Mouse (Mus musculus) megakaryocyte, embryonic 14.5 days (primary cell): ENCODE measurements around the gene AI481877.

Source experiments
- FLI1 ChIP-seq: IDR thresholded peaks from 2 replicates; pipeline ENCODE4 v1.6.1; 2012; ENCODE audit warnings: low read length, inconsistent platforms, mixed read lengths
- GATA1 ChIP-seq: IDR thresholded peaks from 3 replicates; pipeline ENCODE4 v1.6.1; 2012; ENCODE audit warnings: mixed read lengths, low read length, inconsistent platforms, borderline replicate concordance

DNA sequence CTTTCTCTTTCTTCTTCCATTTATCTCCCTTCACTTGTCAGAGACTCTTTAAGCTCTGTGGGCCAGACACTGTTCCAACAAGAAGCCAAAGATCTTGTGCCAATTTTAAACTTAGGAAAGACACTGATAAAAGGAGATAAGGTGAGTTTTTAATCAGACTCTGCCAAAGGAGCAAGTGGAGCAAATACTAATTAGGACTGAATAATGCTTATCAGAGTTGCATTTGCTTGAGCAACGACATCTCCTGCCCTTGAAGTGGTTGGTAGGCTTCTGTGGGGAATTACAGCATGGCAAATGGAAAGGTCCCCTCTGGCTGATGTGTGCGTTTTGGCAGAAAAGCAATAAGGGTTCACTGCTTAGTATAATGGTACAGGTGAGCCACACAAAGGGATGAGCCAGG, 18.9 kb upstream of the AI481877 start:
- no peak for TF ChIP-seq FLI1
- no peak for TF ChIP-seq GATA1
